Mouse (Mus musculus) B cell, adult 62 days (primary cell): ENCODE results near the gene Dst. TPM values are rescaled to one million over a fixed set of nuclear protein-coding genes. Genes with fewer than 3 reads are reported as not detected.

Experiments used
- total RNA-seq: library from RNA; stranded (reverse); gene quantifications from 4 replicates; pipeline ENCODE4 v1.2.4, GENCODE M21; 2023

Dst gene
- 2.3 to 3.3 TPM (median 2.6 TPM) in 4 replicates for total RNA-seq

GRCm38 (mm10) chr1:33908191-33908962 is at the start of gene Dst:
Gene Dst (plus strand): TSS chr1:33908225.

DNA sequence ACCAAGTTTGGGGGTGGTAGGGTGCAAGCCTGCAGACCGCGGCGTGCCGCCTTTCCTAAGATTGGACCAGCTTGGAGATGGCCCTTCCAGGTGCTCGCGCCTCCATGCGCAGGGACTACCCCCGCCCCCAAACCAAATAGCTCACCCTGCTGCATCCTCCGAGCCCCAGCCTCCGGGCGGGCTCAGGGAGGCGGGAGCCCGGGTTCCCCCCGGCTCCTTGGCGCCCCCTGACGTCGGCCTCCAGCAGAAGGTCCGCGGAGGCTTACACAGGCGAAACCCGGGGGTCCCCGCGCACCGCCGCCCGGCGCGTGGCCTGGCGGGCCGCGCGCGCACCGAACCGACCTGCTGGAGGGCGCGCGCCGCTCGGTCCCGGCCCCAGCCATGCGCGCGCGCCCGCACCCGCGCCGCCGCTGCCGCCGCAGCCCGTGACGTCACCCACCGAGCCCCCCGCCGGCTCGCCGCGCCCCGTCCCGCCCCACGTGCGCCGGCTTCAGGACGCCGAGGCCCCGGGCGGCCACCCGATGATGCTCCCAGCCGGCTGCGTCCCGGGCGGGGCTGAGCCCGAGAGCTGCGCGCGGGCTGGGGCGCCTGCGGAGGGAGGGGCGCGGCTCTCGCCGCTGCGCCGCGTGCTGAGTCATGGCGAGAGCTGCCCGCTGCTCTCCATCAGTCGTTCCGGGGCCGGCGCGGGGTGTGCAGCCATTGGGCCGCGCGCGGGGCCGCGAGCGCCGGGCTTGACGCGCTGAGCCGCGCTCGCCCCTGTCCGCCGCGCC is 419 bp upstream of the Dst start, which contains the start of gene Bend6:
Gene Bend6 (minus strand): TSS at position 396 of the 770 bp plus-strand sequence.

Other genes with a start within 250 kb of the Dst start
- 13.3 to 16.9 TPM (median 14.2 TPM) in 4 replicates for gene Prim2, start 238.4 kb upstream of the Dst start, total RNA-seq
- gene Rab23, start 188.3 kb upstream of the Dst start, total RNA-seq, result 4.8 to 7.3 TPM (median 6.2 TPM) in 4 replicates
- gene Bag2, start 150.4 kb upstream of the Dst start, total RNA-seq, result 1.3 to 3.2 TPM (median 1.9 TPM) in 4 replicates
- gene Zfp451, start 93.6 kb upstream of the Dst start, total RNA-seq, result 29.2 to 42.3 TPM (median 38.7 TPM) in 4 replicates
- gene Bend6, start 409 bp upstream of the Dst start, total RNA-seq, result 0.66 to 3.3 TPM (median 1.6 TPM) in 4 replicates